Mouse (Mus musculus) liver, adult 2 months (tissue): ENCODE measurements around the gene Pdpk1.

Source experiments
- CTCF ChIP-seq: fragments of 200-500 bp; IDR thresholded peaks from 2 replicates; pipeline ENCODE4 v1.5.1; 2011; ENCODE audit warnings: low read depth, low read length, control low read depth
- POLR2A ChIP-seq: fragments of 200-500 bp; IDR thresholded peaks from 2 replicates; pipeline ENCODE4 v1.6.1; 2011; ENCODE audit warnings: low read length, control low read depth; ENCODE audit not compliant: insufficient read depth; ENCODE audit errors: extremely low read depth

DNA sequence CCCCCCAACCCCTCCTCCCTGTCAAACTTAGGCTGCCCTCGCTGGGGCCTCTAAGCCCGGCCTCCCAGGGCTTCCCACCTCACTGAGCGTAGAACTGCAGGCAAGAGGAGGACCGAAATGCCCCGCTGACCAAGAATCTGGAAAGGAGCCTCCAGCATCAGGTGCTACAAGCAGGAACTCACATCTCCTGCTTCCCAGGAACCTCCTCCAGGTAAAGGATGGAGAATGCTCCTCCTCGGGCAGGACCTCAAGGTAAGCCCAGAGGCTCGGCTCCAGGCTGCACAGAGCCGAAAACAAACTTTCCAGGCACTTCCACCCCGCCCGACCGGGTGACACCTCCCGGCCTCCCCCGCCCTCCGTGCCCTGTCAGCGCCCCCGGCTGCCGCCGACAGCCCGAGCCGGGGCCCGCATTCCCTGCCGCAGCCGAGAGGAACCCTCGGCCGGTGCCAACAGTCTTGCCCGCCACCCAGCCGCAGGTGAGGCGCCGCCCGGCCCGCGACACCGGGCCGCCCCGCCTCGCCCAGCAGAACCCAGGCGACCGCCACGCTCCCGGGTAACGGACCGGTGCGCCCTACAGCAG, 9.8 kb downstream of the Pdpk1 start:
- no peak for TF ChIP-seq POLR2A
- TF ChIP-seq CTCF, result no peak
